Mouse (Mus musculus) monocyte, adult 5-6 weeks (primary cell): ENCODE data around the gene Hnmt. TPM values are rescaled to one million over a fixed set of nuclear protein-coding genes. Genes with fewer than 3 reads are reported as not detected.

ENCODE experiments used
- total RNA-seq: library from RNA; stranded (forward); fragments of 200-1000, 200-491, 200-594 nt; gene quantifications from 3 replicates; pipeline ENCODE4 v1.2.3, GENCODE M21; 2017

The Hnmt gene
- total RNA-seq, 1 experiment from 2014 or later, result 26.7 TPM

Other genes starting within 250 kb of the Hnmt start
- not detected in 3 replicates for gene Tbpl2, start 47.2 kb upstream of the Hnmt start, total RNA-seq
- not detected in 3 replicates for gene Il1f8, start 103.8 kb upstream of the Hnmt start, total RNA-seq
- not detected in 3 replicates for gene Il1f9, start 137.1 kb upstream of the Hnmt start, total RNA-seq
- not detected in 3 replicates for gene Il1f6, start 166.0 kb upstream of the Hnmt start, total RNA-seq
- not detected in 3 replicates for gene Il1f5, start 227.6 kb upstream of the Hnmt start, total RNA-seq
- gene Il1f10, start 241.8 kb upstream of the Hnmt start, total RNA-seq, result not detected in 3 replicates